Mouse (Mus musculus) forebrain, embryonic 11.5 days (tissue): Measurements from ENCODE around the gene Hsd3b6. TPM values are rescaled to one million over a fixed set of nuclear protein-coding genes. Genes with fewer than 3 reads are reported as not detected.
"Not testable (repeated sequence)": the region's sequence is repeated elsewhere in the genome, so short reads cannot be mapped to it uniquely, and the experiment has no call there.

Experiments used
- ATAC-seq: fragments of 200-750 bp; cut with Nextera tagmentation; replicated peaks from 2 replicates; pipeline ENCODE4 v1.8.0; 2017; ENCODE audit warnings: moderate TSS enrichment; ENCODE audit not compliant: low FRiP score
- DNase-seq: peaks from one replicate; pipeline ENCODE4 v3.0.0-alpha.2; 2017; ENCODE audit warnings: low spot score
- H3K27ac ChIP-seq: fragments of 300-500 bp; sonication (generic); 2 replicates; pipeline ENCODE4 v1.5.1; 2014; ENCODE audit warnings: low read depth, low read length
- H3K27me3 ChIP-seq: fragments of 300-500 bp; sonication (generic); 2 replicates; pipeline ENCODE4 v1.6.1; 2014; ENCODE audit warnings: mild to moderate bottlenecking, low read length, mixed read lengths; ENCODE audit not compliant: control insufficient read depth, insufficient read depth
- H3K36me3 ChIP-seq: fragments of 300-500 bp; sonication (generic); 2 replicates; pipeline ENCODE4 v1.6.1; 2014; ENCODE audit warnings: mild to moderate bottlenecking, low read length, moderate library complexity, mixed read lengths; ENCODE audit not compliant: control insufficient read depth, insufficient read depth
- H3K4me1 ChIP-seq: fragments of 300-500 bp; sonication (generic); replicated peaks from 2 replicates; pipeline ENCODE4 v1.6.1; 2014; ENCODE audit warnings: low read length, mixed read lengths; ENCODE audit not compliant: control insufficient read depth, insufficient read depth
- H3K4me2 ChIP-seq: fragments of 300-500 bp; sonication (generic); 2 replicates; pipeline ENCODE4 v1.6.1; 2014; ENCODE audit warnings: low read depth, mild to moderate bottlenecking, low read length, moderate library complexity, mixed read lengths; ENCODE audit not compliant: severe bottlenecking
- H3K4me3 ChIP-seq: fragments of 300-500 bp; sonication (generic); 2 replicates; pipeline ENCODE4 v1.5.1; 2014; ENCODE audit warnings: low read depth, low read length
- H3K9ac ChIP-seq: fragments of 300-500 bp; sonication (generic); 2 replicates; pipeline ENCODE4 v1.6.1; 2014; ENCODE audit warnings: low read length
- H3K9me3 ChIP-seq: fragments of 300-500 bp; sonication (generic); 2 replicates; pipeline ENCODE4 v1.6.1; 2016; ENCODE audit warnings: low read length, mixed read lengths; ENCODE audit not compliant: control insufficient read depth
- WGBS: fragments of 180-500 bp; shearing (Covaris S2); extraction: QIAGEN DNeasy Blood & Tissue Kit; methylation state at CpG from one replicate; pipeline ENCODE4 v1.1.7; 2014; 5-methylcytosine and 5-hydroxymethylcytosine counted together
- polyA plus RNA-seq: library from polyadenylated mRNA; unstranded; fragments of >200 nt; fragmentation: Nextera tagmentation; extraction: Ambion mirVana; gene quantifications from 2 replicates; pipeline ENCODE4 v1.2.1, GENCODE M21; 2014

Gene Hsd3b6
- polyA plus RNA-seq, 1 experiment from 2014 or later, result 21.8 TPM

GRCm38 (mm10) chr3:98851853-98852252 lies 37.6 kb upstream of the Hsd3b6 start:
- ATAC-seq (no peak), DNase-seq (no peak)
- H3K27ac ChIP-seq, result no peak overlapping the region
- H3K4me3 ChIP-seq, result no peak overlapping the region
- H3K9ac ChIP-seq, result no peak overlapping the region
- 84% methylated on average over 2 of the region's 2 CpGs for WGBS
- H3K4me2 ChIP-seq, result no peak overlapping the region
- no peaks in the 10 kb centered on the region for H3K4me1 ChIP-seq
- H3K27me3 ChIP-seq, result no peaks in the 10 kb centered on the region
- no peaks in the 10 kb centered on the region for H3K36me3 ChIP-seq
- no peaks in the 10 kb centered on the region for H3K9me3 ChIP-seq

GRCm38 (mm10) chr3:98850262-98850661 lies 36.0 kb upstream of the Hsd3b6 start:
- Histone ChIP-seq H3K36me3 (no peaks in the 10 kb centered on the region), H3K9me3 (no peaks in the 10 kb centered on the region), H3K27ac (no peak overlapping the region), H3K4me1 (no peaks in the 10 kb centered on the region), H3K4me2 (no peak overlapping the region), H3K27me3 (no peaks in the 10 kb centered on the region), H3K9ac (no peak overlapping the region), H3K4me3 (no peak overlapping the region)
- 91% methylated on average over 5 of the region's 5 CpGs for WGBS
- DNase-seq, result no peak
- no peak for ATAC-seq

GRCm38 (mm10) chr3:98848898-98849297 lies 34.7 kb upstream of the Hsd3b6 start:
- H3K4me3 ChIP-seq, result no peak overlapping the region
- H3K4me2 ChIP-seq, result no peak overlapping the region
- 89% methylated on average over 1 of the region's 1 CpGs for WGBS
- H3K9ac ChIP-seq, result no peak overlapping the region
- no peak overlapping the region for H3K27ac ChIP-seq
- H3K4me1 ChIP-seq, result no peaks in the 10 kb centered on the region
- H3K27me3 ChIP-seq, result no peaks in the 10 kb centered on the region
- no peak for ATAC-seq
- H3K9me3 ChIP-seq, result no peaks in the 10 kb centered on the region
- no peak for DNase-seq
- no peaks in the 10 kb centered on the region for H3K36me3 ChIP-seq

GRCm38 (mm10) chr3:98812653-98813052 lies 1.6 kb downstream of the Hsd3b6 start:
- H3K9ac ChIP-seq, H3K9me3 ChIP-seq, H3K27ac ChIP-seq, H3K4me2 ChIP-seq, H3K4me1 ChIP-seq, H3K27me3 ChIP-seq, H3K36me3 ChIP-seq, DNase-seq, H3K4me3 ChIP-seq, ATAC-seq: not testable (repeated sequence)
- 87% methylated on average over 6 of the region's 6 CpGs for WGBS

GRCm38 (mm10) chr3:98805032-98805431 lies 9.2 kb downstream of the Hsd3b6 start:
- 64% methylated on average over 3 of the region's 3 CpGs for WGBS

GRCm38 (mm10) chr3:98786551-98786950 lies 27.7 kb downstream of the Hsd3b6 start:
- ATAC-seq (no peak), DNase-seq (no peak)
- no peak overlapping the region for H3K4me3 ChIP-seq
- no peak overlapping the region for H3K27ac ChIP-seq
- no peaks in the 10 kb centered on the region for H3K9me3 ChIP-seq
- no peaks in the 10 kb centered on the region for H3K36me3 ChIP-seq
- no peak overlapping the region for H3K9ac ChIP-seq
- H3K4me2 ChIP-seq, result no peak overlapping the region
- H3K27me3 ChIP-seq, result no peaks in the 10 kb centered on the region
- H3K4me1 ChIP-seq, result no peaks in the 10 kb centered on the region
- 70% methylated on average over 2 of the region's 2 CpGs for WGBS

More at GRCm38 (mm10) chr3:98805032-98805431, 9.2 kb downstream of the Hsd3b6 start:
- H3K4me3 ChIP-seq, H3K9me3 ChIP-seq, H3K27ac ChIP-seq, H3K4me2 ChIP-seq, H3K9ac ChIP-seq, ATAC-seq, H3K27me3 ChIP-seq, H3K36me3 ChIP-seq, H3K4me1 ChIP-seq, DNase-seq: not testable (repeated sequence)

- no peak for DNase-seq
- ATAC-seq, result no peak
- Histone ChIP-seq H3K27me3 (no peaks in the 10 kb centered on the region), H3K4me1 (no peaks in the 10 kb centered on the region), H3K4me2 (no peak overlapping the region), H3K36me3 (no peaks in the 10 kb centered on the region), H3K9me3 (no peaks in the 10 kb centered on the region), H3K9ac (no peak overlapping the region), H3K4me3 (no peak overlapping the region), H3K27ac (no peak overlapping the region)
Measured at GRCm38 (mm10) chr3:98782181-98782868, 31.9 kb downstream of the Hsd3b6 start.

GRCm38 (mm10) chr3:98780921-98781320 lies 33.3 kb downstream of the Hsd3b6 start:
- H3K36me3 ChIP-seq, result no peaks in the 10 kb centered on the region
- no peak for DNase-seq
- H3K27me3 ChIP-seq, result no peaks in the 10 kb centered on the region
- no peaks in the 10 kb centered on the region for H3K9me3 ChIP-seq
- ATAC-seq, result no peak
- H3K4me2 ChIP-seq, result no peak overlapping the region
- H3K9ac ChIP-seq, result no peak overlapping the region
- H3K4me3 ChIP-seq, result no peak overlapping the region
- no peak overlapping the region for H3K27ac ChIP-seq
- H3K4me1 ChIP-seq, result no peaks in the 10 kb centered on the region

- Histone ChIP-seq H3K9me3 (no peaks in the 10 kb centered on the region), H3K4me1 (no peaks in the 10 kb centered on the region), H3K36me3 (no peaks in the 10 kb centered on the region), H3K4me2 (no peak overlapping the region), H3K27me3 (no peaks in the 10 kb centered on the region), H3K9ac (no peak overlapping the region), H3K4me3 (no peak overlapping the region), H3K27ac (no peak overlapping the region)
- ATAC-seq (no peak), DNase-seq (no peak)
Measured at GRCm38 (mm10) chr3:98764155-98764554, 50.1 kb downstream of the Hsd3b6 start.
